Mouse (Mus musculus) layer of hippocampus, postnatal 36 days (tissue): ENCODE measurements around the gene Ppp6r2. TPM values are rescaled to one million over a fixed set of nuclear protein-coding genes. Genes with fewer than 3 reads are reported as not detected.

ENCODE experiments used
- DNase-seq, 2 experiments: peaks; one replicate each; pipeline ENCODE4 v3.0.0; 2022
- total RNA-seq, 2 experiments: library from RNA; stranded (reverse); gene quantifications; 2 replicates each; pipeline ENCODE4 v1.2.3; 2021

The Ppp6r2 gene
- total RNA-seq, 2 experiments from 2014 or later, result 158 to 162 TPM

- no peak for DNase-seq
Measured at GRCm38 (mm10) chr15:89182328-89182741, 29.0 kb upstream of the Ppp6r2 start.

DNA sequence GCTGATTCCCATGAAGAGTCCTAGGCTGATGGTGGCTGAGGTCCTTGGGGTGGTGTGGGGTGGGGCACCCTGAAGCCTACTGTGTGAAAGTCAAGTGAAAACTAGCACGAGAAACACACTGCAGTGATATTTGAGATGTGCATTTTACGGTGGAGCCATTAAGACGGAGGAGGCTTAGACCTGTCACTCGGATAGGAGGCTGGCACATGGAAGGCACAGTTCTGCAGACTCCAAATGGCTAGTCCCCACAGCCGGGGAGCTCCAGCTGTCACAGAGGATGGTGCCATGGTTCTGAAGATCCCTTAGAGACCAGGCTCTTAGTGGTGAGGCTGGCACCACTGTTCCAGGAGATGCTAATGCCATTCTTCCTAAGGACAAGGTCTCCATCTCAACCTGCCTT lies 28.5 kb upstream of the Ppp6r2 start:
- no peak for DNase-seq

DNA sequence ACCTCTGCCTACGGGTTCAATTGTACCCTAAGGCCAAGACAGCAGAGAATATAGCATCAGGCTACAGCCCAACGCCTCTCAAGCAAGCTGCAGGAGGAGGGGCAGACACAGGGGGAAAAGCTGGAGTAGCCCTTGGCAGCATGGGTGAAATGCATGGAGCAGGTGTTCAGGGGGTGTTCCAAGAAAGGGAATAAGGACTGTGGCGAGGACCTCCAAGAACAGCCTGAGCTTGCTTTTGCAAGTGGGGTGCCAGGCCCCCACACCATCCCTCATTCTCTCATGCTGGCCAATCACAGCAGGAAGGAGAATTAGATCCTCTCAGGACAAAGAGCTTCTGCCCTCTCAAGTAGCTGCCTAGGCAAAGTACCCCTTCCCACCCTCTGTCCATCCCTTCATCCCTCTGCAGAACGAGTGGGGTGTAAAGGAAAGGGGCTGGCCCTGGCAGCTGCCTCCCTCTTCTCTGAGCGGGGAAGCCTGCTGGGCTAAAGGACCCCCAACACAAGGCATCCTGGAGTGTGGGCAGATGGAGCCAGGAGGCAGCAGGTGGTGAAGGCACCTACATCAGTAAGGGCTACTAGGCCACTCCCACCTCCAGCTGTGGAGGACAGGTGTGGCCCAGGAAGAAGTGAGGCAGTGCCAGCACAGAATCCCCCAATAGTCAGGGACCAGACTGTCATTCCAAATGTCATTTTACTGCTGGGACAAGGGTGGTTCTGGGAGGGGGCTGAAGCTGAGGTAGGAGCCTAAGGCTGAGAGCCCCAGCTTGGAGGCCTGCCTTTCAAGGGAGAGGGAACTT lies 27.0 kb upstream of the Ppp6r2 start:
- no peak for DNase-seq

DNA sequence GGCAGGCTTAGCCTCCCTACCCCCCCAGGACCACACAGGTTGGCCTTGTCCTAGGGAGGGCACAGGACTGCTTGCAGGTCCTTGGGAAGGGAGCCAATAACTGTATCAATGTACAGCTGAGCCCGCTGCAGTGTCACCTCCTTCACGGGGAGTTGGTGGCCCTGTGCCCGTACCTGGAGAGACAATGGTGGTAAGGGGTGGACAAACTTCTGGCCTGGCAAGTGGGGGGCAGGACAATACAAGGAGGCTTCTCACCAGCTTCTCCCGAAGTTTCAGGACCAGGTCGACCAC lies 26.5 kb upstream of the Ppp6r2 start:
- DNase-seq, result no peak

DNA sequence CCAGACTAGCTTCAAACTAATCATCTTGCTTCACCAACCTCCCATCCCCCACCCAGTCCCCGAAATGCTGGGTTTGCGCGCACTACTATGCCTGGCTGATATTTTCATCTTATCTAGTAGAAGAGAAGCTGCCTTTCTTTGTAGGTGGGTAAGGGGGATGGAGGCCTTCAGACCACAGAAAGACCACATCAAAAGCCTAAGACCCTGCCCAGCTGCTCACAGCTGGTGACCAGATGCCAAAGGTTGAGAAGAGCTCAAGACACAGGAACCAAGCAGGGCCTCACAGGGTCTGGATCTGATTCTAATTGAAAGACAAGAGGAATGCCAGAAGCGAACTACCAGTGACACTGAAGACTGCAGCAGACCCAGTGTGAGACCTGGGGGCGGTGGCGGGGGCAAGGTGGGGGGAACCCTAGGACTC lies 16.1 kb upstream of the Ppp6r2 start:
- DNase-seq, result no peak

DNA sequence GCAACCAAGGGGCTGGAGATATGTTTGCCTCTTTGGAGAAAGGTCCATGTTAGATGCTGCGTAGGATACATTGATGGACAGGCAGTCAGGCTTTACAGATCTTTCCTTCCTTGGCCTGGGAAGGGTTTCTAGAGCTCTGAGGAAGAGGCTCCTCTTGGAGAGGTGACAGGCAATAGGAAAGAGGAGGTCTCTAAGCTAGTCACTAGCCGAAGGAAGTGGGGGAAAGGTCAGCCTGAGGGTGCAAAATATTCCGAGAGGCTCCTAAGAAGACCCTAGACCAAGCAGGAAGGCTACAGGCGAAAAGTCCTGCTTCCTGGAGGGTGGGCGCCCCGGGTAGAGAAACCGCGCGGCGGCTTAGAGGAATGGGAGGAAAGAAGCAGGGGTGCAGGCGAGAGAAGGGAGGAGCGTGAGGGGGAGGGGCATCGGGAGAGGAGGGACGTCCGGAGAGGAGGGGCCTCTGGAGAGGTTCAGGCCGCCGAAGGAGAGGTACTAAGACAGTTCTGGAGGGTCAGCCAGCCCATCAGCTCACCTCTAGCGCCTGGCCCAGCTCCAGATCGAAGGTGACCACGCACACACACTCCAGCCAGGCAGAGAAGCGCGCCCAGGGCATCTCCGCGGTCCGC lies 15.6 kb upstream of the Ppp6r2 start:
- peak; percentile 90 to 91 for DNase-seq

DNA sequence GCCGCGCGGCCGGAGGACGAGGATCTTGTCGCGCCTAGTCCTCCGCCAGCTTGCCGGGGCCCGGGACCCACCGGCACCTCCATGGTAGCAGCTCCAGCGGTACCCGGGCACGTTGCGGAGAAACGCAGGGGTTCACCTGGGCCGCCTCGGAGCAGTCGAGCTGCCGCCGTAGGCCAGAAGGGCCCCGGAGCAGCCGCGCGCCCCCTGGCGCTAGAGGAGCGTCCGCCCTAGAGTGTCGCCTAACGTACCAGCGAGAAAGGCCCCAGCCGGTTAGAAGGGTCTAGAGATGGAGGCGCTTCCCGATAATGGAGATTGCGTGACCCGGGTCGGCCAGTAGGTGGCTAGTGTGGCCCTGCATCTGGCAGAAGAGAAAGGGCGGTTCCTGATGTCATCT lies 15.0 kb upstream of the Ppp6r2 start, which contains the start of gene Dennd6b:
Gene Dennd6b, minus strand, starts transcription at position 184 of the 394 bp plus-strand sequence.
- peak; percentile 95 to 97 for DNase-seq

DNA sequence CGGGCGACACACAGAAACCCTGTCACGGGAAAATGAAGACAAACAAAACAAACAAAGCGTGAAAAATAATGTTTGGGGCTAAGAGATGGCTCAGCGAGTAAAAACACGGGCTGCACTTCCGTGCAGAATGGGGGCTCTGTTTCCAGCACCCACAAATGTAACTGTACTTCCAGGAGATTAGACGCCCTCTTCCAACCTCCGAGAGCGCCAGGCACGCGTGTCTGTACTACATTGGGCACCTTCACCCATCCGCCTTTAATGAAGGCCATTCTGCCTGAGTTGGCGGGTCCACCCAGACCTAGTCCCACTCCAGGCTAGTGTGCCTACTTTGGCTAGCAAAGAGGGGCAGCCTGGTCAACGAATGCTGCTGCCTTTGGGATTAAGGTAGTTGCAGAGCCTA lies 14.3 kb upstream of the Ppp6r2 start:
- DNase-seq, result no peak

DNA sequence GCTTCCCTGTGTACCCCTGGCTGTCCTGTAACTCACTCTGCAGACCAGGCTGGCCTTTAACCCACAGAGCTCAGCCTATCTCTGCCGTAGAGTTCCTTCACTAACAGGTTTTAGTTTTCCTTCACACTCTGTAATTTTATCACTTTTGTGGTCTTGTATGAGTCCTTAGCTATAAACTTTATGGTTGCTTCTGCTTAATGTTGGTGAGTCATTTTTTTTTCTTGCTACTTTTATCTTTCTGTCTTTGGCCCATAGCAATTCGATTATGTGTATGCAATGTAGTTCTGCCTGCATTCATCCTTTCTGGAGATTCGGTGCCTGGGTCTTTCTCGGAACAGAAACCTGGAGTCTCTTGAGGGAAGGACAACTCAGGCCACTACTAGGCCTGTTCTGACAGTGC lies 3.9 kb upstream of the Ppp6r2 start:
- DNase-seq, result no peak

DNA sequence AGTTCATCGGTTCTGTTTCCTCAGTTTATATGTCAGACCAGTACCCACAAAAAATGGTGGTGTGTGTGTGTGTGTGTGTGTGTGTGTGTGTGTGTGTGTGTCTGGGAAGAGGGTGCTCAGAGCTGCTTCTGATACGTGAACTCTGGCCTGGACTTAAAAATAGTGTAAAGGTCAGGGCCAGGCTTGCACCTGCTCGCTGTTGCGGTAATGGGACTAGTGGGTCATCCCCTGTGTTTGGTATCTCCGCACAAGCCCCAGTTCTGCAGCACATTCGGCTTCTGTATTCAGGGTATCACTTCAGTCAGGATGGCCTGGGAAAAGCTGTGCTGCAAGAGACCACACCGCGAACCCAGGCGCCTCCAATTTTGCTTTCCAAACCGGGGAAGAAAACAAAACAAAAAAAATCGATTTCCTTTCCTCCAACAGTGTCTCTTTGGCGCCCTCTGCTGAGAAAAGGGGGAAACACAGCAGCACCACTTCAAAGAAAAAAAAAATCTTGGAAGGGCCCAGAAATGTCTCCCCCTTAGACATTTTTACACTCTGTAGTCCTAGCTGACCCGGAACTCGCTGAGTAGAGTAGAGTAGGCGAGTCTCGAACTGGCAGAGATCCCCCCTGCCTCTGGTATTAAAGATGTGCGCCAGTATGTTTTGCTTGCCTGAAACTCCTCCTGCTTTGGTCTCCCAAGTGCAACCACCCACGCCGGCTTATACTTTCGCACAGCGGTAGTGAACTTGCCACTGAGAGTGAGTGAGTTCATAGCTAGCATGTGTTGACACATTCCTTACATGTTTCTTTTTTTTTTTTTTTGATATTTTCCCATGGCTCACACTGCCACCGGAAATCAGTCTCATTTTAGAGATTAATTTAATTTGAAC lies 1.2 kb upstream of the Ppp6r2 start:
- peak; percentile 80 to 87 for DNase-seq

- peak in 1 of 2 experiments; percentile 28 for DNase-seq
Measured at GRCm38 (mm10) chr15:89211716-89212461, 536 bp downstream of the Ppp6r2 start.

GRCm38 (mm10) chr15:89212495-89212894 lies 1.1 kb downstream of the Ppp6r2 start:
- DNase-seq, result no peak

DNA sequence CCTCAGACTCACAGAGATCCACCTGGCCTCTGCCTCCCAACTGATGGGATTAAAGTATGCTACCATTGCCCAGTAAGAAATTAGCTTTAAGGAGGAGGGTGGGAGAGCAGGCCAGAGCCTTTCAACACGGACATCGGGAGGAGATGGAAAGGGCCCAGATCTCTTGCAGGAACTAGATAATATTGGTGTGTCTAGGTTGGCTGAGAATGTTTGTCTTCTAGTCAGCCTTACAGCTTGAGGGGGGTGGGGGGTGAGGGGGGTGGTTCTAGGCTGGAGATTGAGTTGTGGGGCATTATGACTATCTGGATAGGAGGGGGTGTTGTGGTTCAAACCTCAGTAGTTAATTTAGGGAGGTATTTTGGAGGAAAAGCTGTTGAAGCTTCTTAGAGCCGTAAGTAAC lies 2.2 kb downstream of the Ppp6r2 start:
- DNase-seq, result no peak

DNA sequence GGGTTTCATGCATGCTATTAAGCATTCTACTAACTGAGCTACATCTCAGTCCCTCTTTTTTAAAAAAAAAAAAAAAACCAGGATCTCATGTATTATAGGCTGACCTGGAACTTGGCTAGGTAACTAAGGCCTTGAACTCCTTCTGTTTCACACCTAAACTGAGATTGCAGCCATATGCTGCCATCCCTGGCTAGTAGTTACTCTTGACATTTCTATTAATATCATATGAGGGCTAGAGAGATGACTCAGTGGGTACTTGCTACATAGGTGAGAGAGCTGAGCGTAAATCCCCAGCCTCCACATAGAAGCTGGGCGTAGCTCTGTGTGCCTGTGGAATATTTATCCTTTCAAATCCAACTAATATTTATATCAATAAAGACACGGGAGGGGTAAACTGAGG lies 3.6 kb downstream of the Ppp6r2 start:
- no peak for DNase-seq

DNA sequence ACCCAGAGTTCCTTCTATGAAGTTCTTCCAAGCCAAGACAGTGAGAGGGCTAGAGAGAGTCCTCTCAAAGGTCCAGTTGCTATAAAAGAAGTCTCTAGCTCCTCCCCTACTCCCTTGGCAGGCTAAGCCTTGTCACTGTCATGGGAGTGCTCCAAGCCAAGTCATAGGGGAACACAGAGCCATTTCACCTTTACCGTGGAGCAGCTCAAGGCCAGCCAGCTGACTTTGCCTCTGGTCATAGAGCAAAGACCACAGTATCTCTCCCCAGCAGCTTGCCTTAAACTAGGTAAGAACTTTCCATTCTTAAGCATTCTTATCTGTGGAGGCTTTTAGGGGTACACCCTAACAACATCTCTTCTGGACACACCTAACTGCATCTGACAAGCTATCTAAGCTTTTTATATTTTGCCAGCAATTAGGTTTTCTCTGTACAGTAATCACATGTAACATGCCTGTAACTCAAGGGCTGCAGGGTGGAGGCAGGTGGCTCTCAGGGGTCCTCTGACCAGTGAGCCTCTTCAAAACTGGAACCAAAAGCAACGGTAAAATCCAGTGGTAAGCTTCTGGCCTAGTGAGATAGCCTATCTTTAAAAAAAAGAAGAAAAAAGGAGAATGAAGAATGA lies 4.4 kb downstream of the Ppp6r2 start:
- no peak for DNase-seq

GRCm38 (mm10) chr15:89233586-89233985 lies 22.2 kb downstream of the Ppp6r2 start:
- DNase-seq, result no peak

- no peak for DNase-seq
Measured at GRCm38 (mm10) chr15:89234052-89234451, 22.7 kb downstream of the Ppp6r2 start.

DNA sequence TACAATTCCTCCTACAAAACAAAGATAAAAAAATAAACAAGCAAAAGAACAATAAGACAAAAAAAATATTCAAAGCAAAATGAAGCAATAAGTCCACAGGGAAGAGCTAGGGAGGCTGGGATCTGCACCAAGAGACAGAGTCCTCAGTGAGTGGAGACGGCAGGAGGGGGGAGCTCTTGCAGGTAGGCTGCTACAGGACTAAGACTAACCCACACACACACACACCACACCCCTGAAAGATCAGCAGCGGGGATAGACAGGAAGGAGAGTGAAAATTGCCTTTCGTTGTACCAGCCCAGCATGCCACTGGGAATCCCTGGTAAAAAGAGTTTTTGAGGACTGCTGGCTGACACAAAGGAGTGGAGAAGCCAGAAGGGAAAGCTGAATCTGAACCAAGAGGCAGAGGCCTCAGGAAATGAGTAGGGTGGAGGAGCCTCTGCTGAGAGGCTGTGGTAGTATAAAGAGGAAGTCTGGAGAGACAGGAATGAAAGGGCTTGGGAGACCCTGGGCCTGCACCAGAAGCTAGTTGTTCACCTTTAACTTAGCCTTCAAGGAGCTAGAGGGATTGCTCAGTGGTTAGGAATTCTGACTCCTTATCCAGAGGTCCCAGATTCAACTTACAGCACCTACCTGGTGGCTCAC lies 28.5 kb downstream of the Ppp6r2 start:
- DNase-seq, result no peak

- no peak for DNase-seq
Measured at GRCm38 (mm10) chr15:89241025-89241424, 29.7 kb downstream of the Ppp6r2 start.

GRCm38 (mm10) chr15:89249063-89249462 lies 37.7 kb downstream of the Ppp6r2 start:
- no peak for DNase-seq

- no peak for DNase-seq
Measured at GRCm38 (mm10) chr15:89255330-89255729, 44.0 kb downstream of the Ppp6r2 start.

DNA sequence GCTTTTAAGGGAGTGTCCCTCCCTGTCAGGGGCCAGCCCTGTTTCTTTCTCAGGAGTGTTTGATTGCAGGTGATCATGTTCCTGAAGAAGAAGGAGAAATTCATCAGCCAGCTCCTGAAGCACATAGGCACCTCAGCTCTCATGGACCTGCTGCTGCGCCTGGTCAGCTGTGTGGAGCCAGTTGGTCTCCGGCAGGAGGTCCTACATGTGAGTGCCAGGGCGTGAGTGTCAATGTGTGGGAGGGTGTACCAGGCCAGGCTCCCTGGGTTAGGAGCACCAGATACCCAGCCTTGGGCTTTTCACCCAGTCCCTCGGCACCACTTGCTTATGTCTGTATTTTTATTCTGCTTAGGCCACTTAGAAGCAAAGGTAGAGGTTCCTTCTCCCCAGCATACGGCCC lies 47.6 kb downstream of the Ppp6r2 start:
- DNase-seq, result no peak
